Mouse (Mus musculus) NIH3T3 (cell line): Measurements from ENCODE around the gene Ntm.

Experiments
- DNase-seq: peaks from one replicate; pipeline ENCODE4 v3.0.0-alpha.2; 2012; ENCODE audit warnings: low read depth

Ntm gene

GRCm38 (mm10) chr9:29472226-29472625 is 490.7 kb downstream of the Ntm start:
- DNase-seq = no peak

DNA sequence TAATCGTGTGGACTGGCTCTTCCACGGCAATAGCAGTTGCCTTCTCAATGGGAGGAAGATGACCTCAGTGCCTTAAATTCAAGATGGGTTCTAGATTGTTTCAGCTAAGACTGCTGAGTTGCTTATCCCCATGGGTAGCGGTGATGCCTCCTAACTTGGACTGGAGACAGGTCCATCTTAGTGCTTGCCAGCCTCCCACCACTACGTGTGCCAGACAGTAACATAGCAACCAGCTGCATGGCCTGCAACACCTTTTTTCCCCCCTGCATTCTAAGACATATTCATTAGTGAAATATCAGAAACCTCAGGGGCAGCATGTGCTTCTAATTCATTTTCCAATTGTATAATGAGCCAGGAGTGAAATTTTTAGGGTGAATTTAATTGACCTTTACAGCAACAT is 498.2 kb downstream of the Ntm start:
- no peak for DNase-seq

- DNase-seq = no peak
Measured at GRCm38 (mm10) chr9:29462970-29463593, 499.9 kb downstream of the Ntm start.

GRCm38 (mm10) chr9:29457976-29458572 is 504.9 kb downstream of the Ntm start:
- DNase-seq = peak; percentile 39

GRCm38 (mm10) chr9:29456014-29456413 is 506.9 kb downstream of the Ntm start:
- no peak for DNase-seq

DNA sequence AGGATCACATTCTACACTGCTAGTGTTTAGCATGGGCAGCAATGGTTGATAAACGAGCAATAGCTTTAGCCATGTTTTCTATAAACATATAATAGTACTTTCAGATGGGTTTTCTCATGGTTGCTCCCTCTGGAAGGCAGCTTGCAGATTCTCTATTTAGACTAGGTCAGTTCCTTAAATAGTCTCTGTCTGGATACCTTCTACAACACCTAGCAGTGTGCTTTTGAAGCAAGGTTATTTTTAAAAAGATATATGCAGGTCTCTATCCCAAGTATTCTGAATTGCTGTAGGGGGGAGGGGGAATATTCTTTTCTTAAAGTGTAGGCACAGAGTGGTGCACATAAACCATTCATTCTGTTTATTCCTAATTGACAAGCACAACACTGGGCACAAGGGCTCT is 511.7 kb downstream of the Ntm start:
- no peak for DNase-seq

- no peak for DNase-seq
Measured at GRCm38 (mm10) chr9:29444001-29444400, 518.9 kb downstream of the Ntm start.

- DNase-seq = no peak
Measured at GRCm38 (mm10) chr9:29439401-29439800, 523.5 kb downstream of the Ntm start.

- DNase-seq = no peak
Measured at GRCm38 (mm10) chr9:29434611-29435010, 528.3 kb downstream of the Ntm start.

DNA sequence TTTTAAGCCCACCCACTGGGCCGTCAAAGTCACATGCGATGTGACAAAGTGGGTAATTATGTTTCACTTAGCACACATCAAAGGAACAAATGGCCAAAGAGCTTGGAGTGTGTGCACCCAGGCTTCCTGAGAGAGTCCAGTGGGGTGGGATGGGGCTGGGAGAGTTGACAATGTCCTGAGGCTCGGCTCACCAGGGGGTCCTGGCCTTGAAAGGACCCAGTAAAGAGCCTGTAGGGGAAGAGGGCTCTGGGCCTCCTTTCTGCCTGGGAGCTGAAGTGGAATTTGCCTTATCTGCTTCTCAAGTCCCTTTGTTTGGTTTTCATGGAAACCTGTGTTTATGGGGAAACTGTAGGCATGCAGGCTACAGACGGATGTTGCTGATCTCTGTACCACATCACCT is 529.0 kb downstream of the Ntm start:
- DNase-seq = no peak

DNA sequence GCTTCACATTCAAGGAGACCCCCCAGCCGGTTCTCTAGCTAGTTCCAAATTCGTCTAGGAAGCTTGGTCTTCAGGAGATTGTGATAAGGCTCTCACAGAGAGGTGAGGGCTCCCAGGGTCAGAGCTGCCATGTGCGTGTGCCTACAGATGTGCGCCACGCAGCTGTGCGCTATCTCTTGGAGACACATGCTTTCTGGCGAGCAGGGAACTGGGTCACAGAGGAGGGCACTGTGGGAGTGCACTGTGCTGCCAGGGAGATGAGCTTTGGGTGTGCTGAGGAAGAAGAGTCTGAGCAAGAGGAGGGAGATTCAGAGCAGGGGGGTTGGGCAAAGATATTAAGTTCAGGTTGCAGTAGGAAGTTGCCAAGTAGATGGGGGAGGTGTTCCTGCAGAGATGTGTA is 529.8 kb downstream of the Ntm start:
- no peak for DNase-seq

DNA sequence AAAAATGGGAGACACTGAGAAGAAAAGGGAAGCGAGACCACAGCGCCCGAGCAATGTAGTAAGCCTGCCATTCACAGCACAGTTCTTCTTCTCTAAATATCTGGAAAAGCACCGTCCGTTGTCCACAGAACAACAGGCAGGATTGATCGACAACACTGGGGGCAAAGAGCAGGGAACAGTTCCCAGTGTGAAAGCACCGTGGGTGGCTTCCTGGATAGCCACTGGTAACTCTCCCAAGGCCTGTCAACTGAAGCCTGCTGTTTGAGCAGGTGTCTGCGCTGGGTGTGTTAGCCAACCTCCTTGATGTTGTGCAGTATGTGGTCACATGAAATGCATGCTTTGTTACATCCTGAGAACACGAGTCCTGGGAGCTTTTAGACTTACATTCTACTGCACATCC is 531.4 kb downstream of the Ntm start:
- DNase-seq = no peak

GRCm38 (mm10) chr9:29430189-29430588 is 532.8 kb downstream of the Ntm start:
- no peak for DNase-seq

GRCm38 (mm10) chr9:29428322-29428721 is 534.6 kb downstream of the Ntm start:
- DNase-seq = peak; percentile 2

DNA sequence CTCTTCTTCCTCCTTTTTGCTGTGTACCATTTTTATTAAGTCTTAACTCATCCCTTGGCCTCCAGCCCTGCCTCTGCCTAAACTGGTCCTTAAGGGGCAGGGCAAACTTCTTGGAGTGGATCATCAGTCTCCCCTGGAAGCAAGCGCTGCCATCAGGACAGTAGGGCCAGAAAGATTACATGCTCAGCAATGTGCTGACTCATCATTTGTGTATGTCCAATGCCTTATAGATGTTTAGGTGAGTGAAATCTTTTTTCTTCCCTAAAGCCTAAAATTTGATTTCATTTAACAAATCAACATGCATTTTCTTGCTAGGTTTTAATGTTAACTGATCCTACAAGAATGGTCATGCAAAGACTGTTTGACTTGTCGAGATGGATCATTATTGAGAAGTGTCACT is 536.7 kb downstream of the Ntm start:
- no peak for DNase-seq

- DNase-seq = no peak
Measured at GRCm38 (mm10) chr9:29415578-29415977, 547.4 kb downstream of the Ntm start.

DNA sequence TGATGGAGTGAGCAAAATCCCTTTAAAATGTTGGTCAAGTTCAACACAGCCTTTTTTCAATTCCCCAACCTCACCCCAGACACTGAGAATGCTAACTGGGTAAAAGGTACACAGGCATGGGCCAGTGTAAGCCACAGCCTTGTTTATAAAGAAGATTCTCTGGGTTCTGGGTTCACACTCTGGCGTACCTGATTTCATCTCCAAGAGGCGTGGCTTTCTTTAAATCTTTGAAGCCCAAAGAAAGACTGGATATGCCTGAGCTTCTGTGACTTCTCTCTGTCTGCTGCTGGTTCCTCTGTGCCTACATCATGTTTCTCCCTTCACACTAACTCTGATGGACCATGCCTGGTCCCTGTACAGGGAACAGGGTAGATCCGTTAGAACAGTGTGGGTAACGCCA is 549.8 kb downstream of the Ntm start:
- no peak for DNase-seq

- no peak for DNase-seq
Measured at GRCm38 (mm10) chr9:29412181-29412771, 550.7 kb downstream of the Ntm start.

DNA sequence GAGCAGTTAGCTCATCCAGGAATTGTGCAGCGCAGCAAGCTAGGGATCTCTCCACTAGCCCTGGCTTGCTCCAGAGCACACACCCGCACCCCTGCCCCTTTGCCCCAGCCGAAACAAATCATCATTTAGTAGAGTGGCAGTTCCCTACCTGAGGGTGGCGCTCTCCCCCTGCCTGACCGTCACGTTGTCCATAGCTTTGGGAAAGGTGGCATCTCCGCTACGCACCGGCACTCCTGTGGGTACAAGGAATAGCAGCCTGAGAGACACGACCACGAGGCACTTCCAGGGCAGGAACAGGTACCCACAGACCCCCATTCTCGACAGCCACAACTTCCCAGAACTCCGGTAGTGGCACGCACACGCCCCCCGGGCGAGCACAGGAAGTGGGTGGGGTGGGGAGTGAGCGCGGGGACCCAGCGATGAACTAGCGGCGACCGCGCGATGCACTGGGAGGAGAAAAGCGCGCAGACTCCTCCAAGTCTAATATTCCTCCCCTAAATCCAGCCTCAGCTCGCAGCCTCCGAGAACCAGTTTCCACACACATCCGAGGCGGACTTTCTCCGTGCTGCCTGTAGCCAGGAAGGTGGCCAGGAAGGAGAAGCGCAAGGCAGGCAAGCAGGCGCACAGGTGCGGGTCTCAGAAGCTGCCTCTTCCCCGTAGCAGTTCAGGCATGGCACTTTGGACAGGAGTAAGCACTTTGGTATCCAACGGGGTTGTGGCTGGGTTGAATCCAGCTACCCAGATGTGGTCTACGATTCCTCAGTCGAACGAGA is 551.3 kb downstream of the Ntm start:
- no peak for DNase-seq

DNA sequence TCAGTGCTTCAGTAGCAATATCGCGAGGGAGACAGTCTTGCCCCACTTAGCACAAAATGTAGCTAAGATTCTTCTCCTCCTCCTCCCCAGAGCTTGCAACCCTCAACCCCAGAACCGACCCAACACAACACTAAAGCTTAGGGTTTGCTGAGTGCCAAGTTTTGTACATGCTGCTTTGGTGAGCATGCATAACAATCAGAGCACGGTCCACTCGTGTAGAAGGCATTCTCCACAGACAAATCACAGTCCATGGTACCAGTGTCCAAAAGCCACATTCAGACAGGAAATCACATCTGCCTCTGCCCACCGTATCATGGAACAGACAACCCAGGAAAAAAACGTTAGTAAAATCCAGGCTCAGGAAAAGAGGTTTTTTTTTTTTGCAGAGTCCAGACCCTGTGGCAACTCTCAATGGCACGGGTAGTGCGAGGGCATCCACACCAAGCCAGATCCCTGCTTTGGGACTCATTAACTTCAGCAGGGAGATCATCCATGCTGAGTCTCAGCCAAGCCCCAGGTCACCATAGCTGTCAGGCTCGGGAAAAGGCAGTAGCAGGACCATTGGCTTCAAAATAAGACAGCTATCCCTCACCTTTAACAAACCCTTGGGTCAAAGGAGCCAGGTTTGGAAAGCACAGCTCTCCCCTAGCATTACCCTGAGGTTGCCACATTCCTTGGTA is 552.1 kb downstream of the Ntm start:
- no peak for DNase-seq

GRCm38 (mm10) chr9:29410284-29410683 is 552.7 kb downstream of the Ntm start:
- DNase-seq = no peak

DNA sequence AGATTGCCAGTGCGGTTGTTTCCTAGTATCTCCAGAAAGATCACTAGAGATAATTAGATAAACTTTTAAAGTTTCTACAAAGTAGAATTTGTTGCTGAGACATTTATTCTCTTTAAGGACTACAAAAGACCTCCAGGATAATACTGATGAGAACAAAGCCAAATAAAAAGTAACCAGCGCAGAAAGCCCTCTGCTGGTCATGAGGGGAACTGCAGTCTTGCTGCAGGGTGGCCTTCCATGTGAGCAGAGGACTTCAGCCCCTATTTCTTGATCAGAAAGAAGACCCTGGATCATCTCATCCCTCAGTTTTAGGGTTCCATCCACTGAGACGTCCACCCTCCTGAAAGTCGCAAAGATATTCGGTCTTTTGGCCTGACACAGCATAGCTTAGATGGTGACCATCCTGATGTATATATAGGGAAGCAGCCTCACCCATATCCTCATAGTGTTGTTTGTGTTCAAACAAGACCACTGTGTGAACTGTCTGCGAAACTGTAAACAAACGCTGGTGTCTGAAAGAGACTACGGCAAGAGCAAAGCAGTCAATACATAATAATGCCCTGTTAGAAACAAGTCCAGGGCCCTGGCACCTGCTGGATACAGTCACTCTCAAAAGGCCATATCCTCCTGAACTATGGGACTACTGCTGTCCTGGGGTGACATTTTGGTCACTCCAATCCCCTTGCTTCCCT is 553.6 kb downstream of the Ntm start:
- DNase-seq = peak; percentile 34
